Mouse (Mus musculus) neural tube, embryonic 10.5 days (tissue): Measurements from ENCODE around the gene Iffo2.

ENCODE experiments used
- DNase-seq: peaks from one replicate; pipeline ENCODE4 v3.0.0-alpha.2; 2017; ENCODE audit warnings: low spot score; ENCODE audit errors: extremely low spot score

Gene Iffo2

DNA sequence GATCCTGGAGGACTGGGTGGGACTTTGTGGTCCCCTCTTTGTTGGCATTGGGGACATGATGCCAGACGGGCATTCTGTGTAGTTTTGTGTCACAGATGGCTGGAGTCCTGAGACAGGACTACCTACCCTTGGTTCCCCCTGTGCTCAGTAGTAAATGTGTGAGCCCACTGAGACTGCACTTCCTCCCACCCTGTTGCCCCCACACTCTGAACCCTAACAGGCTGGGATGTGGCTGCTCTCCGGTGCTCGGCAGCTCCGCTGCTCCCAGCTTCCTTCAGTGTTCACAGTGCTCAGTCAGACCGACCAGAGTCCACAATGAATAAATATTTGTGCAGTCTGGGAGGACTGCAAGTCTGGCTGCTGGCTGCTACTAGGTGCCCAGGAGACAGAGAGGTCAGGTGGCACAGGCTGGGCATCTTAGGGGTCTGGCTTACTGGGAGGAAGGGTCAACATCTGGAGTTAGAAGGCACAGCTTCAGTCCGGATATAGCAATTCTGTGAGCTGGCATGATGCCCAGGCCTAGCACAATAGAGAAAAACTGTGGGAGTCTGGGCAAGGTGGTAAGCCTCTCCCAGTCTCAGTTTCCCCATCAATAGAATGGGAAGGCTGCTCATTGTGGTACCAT, 51.2 kb downstream of the Iffo2 start:
- no peak for DNase-seq

DNA sequence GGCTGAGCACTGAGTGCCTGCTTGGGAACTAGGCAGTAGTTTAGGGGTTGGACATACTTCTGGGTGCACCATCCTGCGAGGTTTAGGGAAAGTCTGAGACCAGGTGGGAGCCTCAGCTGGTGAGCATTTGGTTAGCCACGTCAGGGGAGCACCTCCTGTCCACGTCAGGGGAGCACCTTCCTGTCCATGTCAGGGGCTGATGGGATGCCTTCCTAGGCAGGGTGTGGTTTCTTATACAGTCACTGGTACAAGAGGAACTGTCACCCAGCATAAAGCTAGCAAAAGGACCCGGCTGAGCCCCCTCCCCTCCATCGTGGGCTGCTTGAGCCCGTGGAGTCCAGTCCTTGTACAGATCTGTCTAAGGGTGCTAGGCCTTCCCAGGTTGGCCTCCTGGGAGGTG, 52.0 kb downstream of the Iffo2 start:
- no peak for DNase-seq

DNA sequence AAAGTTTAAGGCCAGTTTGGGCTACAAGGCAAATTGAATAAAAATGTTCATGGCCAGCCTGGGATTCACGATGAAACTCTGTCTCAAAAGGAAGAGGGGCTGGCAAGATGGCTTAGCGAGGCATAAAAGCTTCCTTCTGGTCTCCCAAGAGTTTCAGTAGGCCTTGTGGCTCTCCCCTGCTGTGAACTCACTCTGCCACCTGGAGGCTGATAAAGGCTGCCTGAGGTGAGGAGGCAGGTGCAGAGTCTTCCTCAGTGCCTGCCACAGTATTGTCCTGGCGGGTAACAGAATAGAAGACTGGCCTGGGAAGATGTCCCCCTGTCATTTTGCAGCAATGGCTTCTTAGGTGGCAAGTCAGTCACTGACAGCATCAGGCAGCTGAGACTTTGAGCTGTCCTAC, 52.6 kb downstream of the Iffo2 start:
- DNase-seq, result no peak

DNA sequence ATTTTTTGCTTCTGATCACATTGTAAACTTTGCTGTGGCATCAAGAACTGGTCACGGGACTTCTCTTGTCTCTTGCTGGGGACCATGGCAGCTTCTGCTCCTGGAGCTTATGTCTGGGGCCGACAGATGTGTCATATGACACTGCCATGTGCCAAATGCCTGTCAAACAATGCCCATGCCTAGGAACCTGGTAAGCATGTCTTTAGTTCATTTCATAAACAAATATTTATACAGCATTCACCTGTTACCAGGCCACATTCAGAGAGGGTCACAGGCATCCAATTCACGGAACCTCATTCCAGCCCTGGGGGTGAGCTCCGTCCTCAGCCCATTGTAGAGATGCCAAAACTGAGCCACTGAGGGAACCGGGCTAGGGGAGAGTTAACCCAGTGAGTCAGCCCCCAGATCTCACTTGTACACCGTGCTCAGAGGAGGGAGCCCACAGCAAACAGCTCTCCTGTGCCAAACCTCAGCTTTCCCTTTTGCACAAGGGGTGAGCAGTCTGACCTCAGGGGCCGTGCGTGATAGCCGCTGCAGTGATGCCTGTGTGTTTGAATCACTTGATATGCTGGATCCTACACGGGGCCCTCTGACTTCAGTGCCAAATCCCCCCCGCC, 53.4 kb downstream of the Iffo2 start:
- DNase-seq, result no peak

DNA sequence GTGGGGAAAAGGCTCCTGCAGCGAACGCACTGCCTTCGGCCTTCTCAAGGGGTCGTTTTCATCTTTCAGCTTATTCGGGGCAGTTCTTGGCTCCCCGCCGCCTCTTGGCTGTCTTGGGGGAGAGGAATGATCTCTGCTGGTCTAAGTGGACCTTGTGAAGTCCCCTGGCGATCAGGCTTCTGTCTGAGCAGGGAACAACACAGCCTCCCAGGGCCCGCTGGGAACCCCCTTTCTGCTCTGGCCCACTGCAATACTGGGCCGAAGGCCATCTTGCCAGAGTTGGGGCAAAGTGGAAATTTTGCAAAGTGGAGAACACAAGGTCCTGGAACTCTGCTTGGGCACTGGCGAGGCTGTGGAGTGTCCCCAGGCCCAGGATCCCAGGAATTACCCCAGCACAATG, 54.4 kb downstream of the Iffo2 start:
- DNase-seq, result no peak

DNA sequence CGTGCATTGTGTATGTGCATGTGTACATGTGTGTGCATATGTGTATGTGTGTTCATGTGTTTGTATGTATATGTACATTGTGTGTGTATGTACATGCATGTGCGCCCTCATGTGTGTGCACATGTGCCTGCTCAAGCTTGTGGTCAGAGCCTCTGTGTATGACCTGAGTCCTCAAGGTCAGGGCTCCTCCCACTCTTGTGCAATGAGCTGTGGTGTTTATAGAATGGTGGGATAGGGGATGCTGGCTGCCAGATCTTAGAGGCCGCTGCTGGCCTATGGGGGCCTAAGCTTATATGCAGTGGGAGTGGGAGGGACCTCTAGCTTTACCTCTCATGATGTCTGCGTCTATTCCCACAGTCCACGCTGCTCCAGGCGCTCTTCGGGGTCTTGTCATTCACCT, 55.4 kb downstream of the Iffo2 start:
- no peak for DNase-seq

DNA sequence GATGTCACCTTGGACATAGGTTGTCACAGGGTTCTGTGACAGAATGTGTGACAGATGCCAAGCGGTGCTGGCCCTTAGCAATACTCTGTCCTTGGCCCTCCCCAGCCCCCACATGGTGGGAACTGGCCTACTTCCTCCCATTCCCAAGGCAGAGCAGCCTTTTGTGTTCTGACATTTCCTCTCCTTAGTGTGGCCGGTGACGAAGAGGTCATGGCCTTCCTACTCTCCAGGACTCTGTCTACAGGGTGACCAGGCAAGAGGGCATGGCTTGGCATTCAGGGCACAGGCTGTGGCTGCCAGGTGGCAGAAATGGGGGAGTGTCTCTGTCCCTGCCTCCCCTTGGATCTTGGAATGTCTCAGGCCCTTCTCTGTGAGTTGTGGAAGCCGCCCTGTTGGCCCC, 57.0 kb downstream of the Iffo2 start:
- no peak for DNase-seq

DNA sequence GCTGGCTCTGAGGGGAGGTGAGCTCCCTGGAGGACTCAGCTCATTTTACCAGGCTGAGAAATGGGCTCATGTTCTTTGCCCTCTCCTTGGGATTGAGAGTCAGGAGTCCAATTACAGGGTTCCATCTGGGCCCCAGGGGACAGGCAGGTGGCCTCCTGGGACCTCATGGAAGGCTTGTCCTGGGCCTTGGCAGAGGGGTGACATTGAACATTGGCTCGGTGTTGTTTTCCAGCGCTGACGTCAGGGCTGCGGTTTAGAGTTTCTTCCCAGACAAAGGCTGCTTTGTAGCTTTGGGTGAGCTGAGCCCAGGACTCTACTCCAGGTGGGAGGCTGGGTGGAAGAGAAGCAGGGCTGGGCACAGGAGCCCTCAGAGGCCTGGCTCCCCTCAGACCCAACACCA, 57.4 kb downstream of the Iffo2 start:
- DNase-seq, result no peak

DNA sequence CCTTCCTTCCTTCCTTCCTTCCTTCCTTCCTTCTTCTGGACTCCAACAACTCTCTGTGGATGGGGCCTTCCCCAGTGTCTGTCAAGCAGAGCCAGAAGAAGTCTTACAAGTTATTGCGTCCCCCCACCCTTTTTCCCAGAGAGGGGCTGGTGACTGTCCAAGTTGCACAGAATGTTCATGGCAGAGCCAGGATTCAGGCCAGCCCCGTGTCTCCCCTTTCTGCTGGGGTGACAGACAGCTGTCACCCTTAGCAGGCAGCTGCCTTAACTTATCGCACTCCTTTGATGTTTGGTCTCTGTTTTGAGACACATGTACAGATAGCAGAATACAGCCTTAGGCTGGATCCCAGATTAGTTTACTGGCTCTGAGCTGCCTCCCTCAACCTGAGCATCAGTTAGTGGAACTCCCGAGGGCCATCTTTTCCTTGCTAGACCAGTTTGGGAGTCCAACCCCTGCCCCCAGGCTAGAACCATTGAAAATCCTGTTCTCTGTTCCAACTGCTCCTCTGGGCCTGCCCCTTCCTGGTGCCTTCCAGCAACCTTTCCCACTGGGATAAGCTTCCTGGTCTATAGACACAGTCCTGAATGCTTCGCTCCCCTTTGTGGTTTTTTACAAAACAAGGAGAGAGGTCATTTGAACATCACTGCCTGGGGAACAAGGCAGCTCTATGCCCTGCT, 59.1 kb downstream of the Iffo2 start:
- no peak for DNase-seq

DNA sequence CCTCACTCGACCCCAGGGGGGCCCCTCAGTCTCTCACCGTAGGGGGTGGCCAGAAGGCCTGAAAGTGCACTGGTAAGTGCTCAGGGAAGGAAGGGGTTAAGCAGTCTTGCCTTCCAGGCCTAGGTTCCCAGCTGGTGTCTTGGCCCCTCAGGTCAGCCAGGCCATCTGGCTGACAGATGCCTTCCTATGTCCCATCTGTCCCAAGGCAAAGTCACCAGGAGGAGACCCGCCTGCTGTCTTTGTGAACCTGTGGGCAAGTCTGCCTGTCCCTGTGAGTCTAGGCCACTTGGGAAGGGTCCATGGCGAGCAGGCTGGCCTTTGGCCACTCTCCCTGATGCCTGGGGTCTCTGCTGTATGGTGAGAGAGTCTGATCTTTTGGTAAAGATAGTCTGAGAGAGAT, 60.1 kb downstream of the Iffo2 start:
- peak; percentile 84 for DNase-seq

DNA sequence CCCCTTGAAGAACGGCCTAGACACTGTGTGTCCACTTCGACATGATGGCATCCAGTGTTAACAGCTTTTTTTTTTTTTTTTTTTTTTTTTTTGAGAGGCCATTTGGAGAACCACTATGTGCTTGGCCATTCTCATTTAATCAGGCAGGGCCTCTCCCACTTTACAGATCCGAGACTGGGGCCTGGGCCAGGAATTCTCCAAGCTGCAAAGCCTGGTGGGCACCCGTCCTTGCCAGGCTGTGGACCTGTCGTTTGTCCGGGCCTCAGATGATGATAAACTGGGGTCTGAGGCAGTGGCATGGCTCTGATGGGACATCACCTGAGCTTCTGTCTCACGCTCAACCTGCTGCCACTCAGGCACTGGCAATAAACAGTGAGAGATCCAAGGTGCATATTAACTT, 62.5 kb downstream of the Iffo2 start:
- no peak for DNase-seq

DNA sequence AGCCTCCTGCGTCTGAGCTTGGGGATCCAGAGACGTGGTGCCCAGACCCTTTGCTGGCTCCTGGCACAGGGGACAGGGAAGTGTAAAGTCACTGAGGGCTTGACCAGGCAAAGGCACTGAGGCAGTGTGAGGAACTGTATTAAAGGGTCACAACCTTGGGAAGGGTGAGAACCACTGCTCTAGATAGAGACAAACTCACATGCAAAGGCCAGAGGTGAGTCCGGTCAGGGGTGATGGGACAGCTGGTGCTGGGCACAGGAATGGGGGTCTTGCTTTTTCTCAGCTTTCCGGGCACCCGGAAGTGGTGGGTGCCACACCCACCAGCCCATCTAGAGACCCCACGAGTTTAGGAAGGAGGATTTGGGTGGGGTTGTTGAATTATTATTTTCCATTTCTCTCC, 63.0 kb downstream of the Iffo2 start:
- no peak for DNase-seq

DNA sequence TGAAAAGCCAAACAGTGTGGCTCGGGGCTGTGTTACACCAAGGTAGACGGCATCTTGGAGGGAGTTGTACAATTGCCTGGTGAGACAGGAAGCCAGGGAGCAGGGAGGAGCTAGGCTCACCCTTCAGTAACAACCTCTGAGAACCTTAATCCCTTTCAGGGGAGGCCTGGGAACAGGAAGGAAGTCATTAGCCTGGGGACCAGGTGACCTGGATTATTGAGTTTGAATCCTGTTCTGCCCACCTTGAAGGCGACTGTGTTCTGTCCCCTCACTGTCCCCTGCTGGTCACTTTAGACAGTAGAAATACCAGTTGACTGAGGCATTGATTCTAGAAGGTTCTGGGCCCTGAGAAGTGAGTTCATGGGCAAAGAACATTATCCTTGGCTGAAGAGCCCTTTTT, 63.7 kb downstream of the Iffo2 start:
- no peak for DNase-seq

DNA sequence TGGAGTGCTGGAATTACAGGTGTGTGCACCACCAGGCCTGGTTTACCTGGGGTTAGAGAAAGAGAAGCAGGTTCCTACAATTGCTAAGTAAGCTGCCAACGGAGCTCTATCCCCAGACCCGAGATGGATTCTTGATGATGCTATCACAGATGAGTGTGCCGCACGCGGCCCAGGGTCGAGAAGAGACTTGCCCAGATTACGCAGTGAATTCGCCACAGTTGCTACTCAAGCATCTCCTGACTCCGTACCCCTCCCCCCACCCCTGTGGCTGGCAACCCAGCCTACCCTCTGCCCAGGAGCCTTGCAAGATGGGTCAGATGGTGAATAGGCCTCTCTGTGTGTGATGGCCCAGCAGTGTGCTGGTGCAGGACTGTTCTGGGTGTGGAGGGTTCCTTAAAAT, 66.4 kb downstream of the Iffo2 start:
- no peak for DNase-seq

DNA sequence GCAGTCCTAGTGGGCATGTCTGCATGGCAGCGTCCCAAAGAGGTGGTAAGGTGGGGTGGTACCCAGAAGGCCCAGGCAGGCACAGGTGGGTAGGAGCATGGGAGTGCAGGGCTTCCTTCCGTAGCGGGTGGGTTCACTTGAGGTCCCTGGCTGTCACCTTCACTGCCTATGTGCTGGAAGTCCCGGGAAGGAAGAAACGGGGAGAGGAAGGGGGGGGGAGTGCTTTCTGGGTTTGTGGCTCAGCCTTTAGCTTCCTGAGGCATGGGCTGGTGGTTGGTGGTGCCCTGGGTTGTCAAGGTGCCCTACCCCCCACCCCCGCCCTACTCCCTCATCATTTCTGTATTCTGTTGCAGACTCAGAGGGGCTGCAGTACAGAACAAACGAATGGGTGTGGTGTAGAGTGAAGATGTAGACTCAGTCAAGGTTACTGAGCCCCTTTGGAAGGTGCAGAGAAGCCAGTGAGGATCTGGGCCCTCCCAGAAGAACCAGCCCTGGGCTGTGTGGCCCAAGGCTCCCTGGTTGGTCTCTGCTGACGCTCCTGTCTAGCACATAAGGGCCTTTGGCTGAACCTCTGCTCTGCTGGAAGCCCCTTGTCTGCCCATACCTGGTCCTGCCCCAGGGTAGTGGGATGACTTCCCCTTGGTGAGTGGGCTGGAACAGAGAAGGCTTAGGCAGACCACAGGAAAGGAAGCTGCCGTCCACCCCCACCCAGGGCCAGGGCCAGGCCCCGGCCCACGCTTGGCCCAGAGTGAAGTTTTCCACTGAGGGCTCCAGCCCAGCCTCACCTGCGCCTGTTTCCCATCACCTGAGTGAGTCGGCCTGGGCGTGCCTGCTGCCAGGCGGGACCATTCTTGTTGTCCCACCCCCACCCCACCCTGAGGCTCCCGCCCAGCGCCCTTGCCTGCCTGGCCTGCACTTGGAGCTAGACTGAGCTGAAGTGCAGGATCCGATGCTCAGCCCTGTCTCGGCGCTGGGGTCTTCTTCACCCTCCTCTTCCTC, 67.2 kb downstream of the Iffo2 start:
- DNase-seq, result no peak

DNA sequence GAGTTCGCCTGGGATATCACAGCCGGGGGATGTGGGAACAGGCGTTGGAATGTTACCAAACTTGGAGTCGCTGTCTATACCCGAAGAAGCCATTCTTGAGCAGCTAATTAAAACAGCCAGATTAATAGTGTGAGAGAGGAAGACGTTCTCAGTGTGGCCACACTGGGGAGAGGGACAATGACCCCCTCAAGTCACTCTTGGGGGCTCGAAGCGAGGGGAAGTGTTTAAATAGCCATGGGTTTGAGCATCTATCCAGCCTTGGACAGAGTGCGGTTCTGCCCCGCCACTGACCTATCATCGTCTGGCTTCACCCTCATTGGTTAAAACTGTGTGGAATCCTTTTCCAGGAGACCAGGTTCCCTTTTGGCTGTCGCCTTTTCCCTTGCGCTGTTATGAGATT, 68.0 kb downstream of the Iffo2 start:
- no peak for DNase-seq

DNA sequence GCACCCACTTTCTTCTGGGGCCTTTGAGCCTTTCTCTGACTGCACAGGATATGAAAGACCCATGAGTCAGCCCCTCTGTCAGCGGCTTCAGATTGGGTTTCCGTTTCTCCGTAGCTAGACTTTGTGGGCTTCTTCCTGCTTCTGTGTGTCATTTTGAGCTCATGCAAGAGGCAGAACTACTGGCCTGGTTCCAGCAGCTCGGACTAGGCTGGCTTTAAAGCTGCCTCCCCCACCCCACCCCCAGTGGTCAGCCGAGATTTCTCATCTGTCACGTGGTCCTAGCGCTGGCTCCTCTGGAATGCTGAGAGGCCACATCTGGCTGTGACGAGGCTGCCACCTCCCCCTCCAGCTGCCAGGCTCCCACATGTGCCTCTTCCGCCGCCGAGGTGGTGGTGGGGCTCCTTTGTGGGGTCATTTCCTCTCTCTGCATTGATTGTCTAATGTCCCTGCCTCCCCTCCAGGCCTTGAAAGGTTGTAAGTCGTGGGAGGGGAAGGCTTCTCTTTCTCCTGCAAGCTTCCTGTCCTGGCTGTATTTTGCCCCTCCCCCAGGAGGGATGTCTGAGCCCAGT, 68.7 kb downstream of the Iffo2 start:
- DNase-seq, result peak; percentile 86

DNA sequence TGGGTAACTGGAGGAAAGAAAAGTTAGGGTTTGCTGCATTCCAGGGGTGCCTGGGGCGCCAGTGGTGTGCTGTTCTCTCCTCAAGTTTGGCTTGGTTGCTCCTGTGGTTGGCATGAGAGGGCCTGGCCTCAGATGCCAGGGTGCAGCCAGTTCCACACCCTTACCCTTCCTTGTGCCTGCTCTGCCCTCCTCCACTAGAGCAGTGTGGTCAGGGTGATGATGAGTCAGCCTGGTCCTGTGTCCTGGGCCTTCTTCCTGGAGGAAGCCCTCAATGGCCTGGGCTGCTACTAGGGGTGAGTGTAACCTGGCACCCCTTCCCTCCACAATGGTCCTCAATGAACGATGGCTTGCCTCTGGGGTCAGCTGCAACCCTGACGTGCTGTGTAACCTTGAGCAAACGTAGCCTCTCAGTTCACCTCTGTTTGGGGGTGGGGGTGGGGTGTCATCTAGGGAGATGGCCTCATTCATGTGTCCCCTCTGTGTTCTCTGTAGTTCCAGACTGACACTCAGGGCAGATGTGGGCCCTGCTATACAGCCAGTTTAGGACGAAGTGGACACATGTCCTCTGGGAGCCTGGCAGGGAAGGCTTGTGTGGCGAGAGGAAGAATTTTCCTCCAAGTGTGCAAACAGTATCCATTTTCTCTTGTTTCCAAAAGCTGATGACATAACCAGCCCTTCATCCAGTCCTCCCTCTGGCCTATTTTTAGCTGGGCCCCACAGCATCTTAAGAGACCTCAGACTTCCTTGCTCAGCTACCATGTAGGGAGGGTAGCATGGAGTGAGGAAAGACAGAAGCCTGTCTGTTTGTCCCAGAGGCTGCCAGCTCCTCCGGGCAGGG, 71.4 kb downstream of the Iffo2 start:
- no peak for DNase-seq

DNA sequence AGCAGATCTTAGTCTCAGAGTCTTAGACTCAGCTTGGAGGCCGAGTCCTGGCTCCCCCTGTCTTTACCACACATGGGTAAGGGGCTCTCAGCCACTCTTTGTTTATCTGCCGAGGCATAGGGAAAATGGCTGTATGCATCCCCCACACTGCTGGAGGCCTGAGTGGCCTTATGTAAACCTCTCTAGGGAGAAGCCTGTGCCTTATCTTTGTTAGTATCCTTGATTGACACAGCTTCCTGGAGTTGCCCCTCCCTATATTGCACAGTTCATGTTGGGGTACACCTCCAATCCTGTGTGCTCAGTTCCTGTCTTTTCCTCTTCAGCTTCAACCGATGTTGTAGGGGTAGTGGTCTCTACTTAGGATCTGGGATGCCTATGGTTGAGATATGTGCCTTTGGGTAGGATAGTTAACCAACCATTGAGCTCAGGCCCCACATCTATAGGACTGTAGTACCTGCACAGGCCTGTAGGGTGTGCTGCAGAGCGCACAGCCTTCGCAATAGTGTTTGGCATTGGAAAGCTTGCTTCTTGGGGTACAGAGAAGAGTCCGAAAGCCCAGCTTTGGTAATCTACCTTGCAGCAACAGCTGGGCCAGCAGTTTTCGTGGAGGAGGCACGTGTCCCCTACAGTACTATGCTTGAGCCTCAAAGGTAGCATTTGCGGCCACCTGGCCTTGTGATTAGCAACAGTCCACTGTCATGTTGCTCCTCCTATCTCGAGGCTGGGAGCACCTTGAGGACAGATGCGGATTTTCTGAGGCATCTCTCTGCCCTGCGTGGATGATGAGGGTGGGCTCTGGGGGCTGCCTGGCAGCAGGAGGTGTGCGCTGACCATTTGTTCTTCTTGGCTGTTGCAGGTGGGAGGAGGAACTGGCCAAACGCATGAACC, 72.3 kb downstream of the Iffo2 start, which contains the start of gene Gm21969:
Gene Gm21969, plus strand, starts transcription at position 830 of the 888 bp plus-strand sequence.
- DNase-seq, result no peak

DNA sequence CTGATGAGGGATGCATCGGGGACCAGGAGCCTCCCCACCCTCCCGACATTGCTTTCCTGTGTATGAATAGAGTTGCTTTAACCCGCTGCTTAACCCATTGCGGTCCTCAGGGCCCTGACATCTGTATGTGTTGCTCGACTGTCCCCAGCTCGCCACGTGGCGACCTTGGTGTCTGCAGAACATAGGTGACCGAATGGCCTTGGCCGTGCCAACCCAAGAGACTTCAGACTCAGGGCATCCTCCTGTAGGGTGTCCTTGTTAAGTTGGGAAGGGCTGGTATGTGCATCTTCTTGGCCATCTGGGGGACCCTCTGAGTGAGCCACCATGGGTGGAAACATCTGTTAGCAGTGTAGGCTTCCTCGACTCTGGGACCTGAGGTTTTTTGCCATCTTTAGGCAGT, 74.9 kb downstream of the Iffo2 start:
- no peak for DNase-seq
